Mouse (Mus musculus) midbrain, embryonic 16.5 days (tissue): ENCODE measurements around the gene Il17rb. TPM values are rescaled to one million over a fixed set of nuclear protein-coding genes. Genes with fewer than 3 reads are reported as not detected.
A peak's percentile ranks its signal among the peaks of the same experiment; 100 is the strongest.

Experiments
- ATAC-seq: fragments of 200-750 bp; cut with Nextera tagmentation; 2 replicates; pipeline ENCODE4 v1.8.0; 2017; ENCODE audit warnings: moderate TSS enrichment
- H3K27ac ChIP-seq: fragments of 300-500 bp; sonication (generic); 2 replicates; pipeline ENCODE4 v1.5.1; 2014; ENCODE audit warnings: mild to moderate bottlenecking, low read length, mixed read lengths
- H3K27me3 ChIP-seq: fragments of 300-500 bp; sonication (generic); 2 replicates; pipeline ENCODE4 v1.6.1; 2014; ENCODE audit warnings: low read depth, low read length, mixed read lengths; ENCODE audit not compliant: control insufficient read depth, insufficient read depth
- H3K36me3 ChIP-seq: fragments of 300-500 bp; sonication (generic); 2 replicates; pipeline ENCODE4 v1.6.1; 2014; ENCODE audit warnings: mild to moderate bottlenecking, low read length, moderate library complexity, mixed read lengths; ENCODE audit not compliant: control insufficient read depth, insufficient read depth
- H3K4me1 ChIP-seq: fragments of 300-500 bp; sonication (generic); 2 replicates; pipeline ENCODE4 v1.6.1; 2014; ENCODE audit warnings: mild to moderate bottlenecking, low read length, mixed read lengths; ENCODE audit not compliant: control insufficient read depth, insufficient read depth
- H3K4me2 ChIP-seq: fragments of 300-500 bp; sonication (generic); 2 replicates; pipeline ENCODE4 v1.6.1; 2014; ENCODE audit warnings: mild to moderate bottlenecking, low read length, mixed read lengths
- H3K4me3 ChIP-seq: fragments of 300-500 bp; sonication (generic); 2 replicates; pipeline ENCODE4 v1.5.1; 2014; ENCODE audit warnings: low read depth, mild to moderate bottlenecking, low read length, moderate library complexity, mixed read lengths
- H3K9ac ChIP-seq: fragments of 300-500 bp; sonication (generic); 2 replicates; pipeline ENCODE4 v1.6.1; 2014; ENCODE audit warnings: low read depth, low read length, mixed read lengths
- H3K9me3 ChIP-seq: fragments of 300-500 bp; sonication (generic); replicated peaks from 2 replicates; pipeline ENCODE4 v1.6.1; 2014; ENCODE audit warnings: mild to moderate bottlenecking, low read length, mixed read lengths; ENCODE audit not compliant: control insufficient read depth, poor library complexity, severe bottlenecking
- whole genome bisulfite sequencing: fragments of 180-500 bp; shearing (Covaris S2); extraction: QIAGEN DNeasy Blood & Tissue Kit; methylation state at CpG from one replicate; pipeline ENCODE4 v1.1.7; 2014; 5-methylcytosine and 5-hydroxymethylcytosine counted together
- polyA plus RNA-seq: library from polyadenylated mRNA; unstranded; fragments of >200 nt; fragmentation: Nextera tagmentation; extraction: Ambion mirVana; gene quantifications from 2 replicates; pipeline ENCODE4 v1.2.1, GENCODE M21; 2015

The Il17rb gene
- polyA plus RNA-seq, 1 experiment from 2014 or later: 2.4 TPM

DNA sequence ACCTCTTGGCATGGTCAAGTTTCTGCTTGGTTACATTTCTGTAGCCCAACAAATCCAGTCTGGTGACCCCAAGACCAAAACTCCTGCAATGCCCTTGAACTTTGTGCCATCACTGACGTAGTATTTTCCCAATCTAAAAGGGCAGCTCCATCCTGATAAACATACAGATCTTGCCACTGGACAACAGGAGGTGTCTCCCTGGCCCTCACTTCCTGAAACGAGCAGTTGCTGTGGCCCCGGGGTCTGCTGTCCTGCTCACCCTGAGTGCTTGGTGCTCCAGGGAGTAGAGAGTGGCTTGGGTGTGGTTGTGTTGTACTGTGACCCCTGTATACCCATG is 9.3 kb downstream of the Il17rb start:
- H3K4me3 ChIP-seq: no peak overlapping the region
- no peaks in the 10 kb centered on the region for H3K9me3 ChIP-seq
- H3K36me3 ChIP-seq: peaks cover 7% of the 10 kb centered on the region
- WGBS: 89% methylated on average over 3 of the region's 3 CpGs
- no peaks in the 10 kb centered on the region for H3K4me1 ChIP-seq
- H3K27ac ChIP-seq: no peak overlapping the region
- H3K4me2 ChIP-seq: no peak overlapping the region
- ATAC-seq: no peak
- no peaks in the 10 kb centered on the region for H3K27me3 ChIP-seq
- no peak overlapping the region for H3K9ac ChIP-seq

DNA sequence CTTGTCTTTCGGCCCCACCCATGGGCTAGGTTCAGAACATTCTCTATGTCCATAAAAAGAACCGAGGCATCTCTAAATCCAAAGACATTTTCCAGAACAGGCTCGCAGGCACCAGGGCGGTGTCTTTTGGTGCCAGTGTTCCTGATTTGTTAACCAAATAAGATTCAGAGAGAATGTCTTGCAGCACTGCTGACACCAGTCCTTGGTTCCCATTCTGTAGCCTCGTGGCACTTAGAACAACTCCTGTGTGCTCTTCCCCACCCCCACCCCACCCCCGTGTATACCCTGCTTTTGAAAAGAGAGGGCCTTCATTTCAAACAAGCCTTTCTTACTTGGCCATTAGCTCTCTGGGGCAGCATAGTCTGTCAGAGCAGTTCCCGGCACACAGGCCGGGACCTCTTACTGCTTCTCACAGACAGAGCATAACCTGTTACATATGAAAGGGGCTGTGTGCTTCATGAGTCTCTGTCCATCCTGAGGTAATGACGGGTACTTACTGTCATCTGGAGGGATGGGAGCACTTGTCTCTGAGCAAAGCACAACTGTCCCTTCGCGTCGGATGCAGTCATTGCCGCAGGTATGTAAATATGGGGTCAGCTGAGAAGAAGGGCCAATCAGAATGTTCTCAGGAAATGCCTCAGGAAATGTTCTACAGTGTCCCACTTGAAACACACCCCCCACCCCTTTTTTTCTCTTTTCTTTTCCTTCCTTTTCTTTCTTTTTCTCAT is 9.8 kb downstream of the Il17rb start:
- WGBS: 75% methylated on average over 13 of the region's 13 CpGs
- no peak overlapping the region for H3K4me2 ChIP-seq
- peaks cover 12% of the 10 kb centered on the region for H3K36me3 ChIP-seq
- no peak overlapping the region for H3K4me3 ChIP-seq
- no peaks in the 10 kb centered on the region for H3K4me1 ChIP-seq
- H3K27me3 ChIP-seq: no peaks in the 10 kb centered on the region
- H3K27ac ChIP-seq: no peak overlapping the region
- no peak overlapping the region for H3K9ac ChIP-seq
- no peaks in the 10 kb centered on the region for H3K9me3 ChIP-seq
- 0 out of 2 replicates have a peak, but pooled peaks have one; percentile 21 for ATAC-seq

DNA sequence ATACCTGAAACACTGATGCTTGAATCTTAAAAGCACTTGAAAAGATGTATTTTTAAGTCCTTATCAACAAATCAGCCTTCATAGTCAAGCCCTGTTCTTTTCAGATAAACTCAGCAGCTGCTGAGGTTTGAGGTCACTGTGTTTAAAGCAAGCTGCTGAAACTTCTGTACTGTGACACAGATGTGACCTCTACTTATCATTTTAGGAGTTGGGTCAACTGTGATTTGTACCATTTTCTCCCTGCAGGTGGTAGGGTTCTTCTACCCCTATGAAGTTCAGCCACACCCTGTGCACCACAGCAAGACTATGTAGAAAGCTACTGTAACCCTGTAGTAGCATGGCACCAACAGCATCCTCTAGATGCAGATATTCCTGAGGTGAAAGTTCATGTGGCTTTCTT is 11.4 kb downstream of the Il17rb start:
- Histone ChIP-seq H3K27ac (no peak overlapping the region), H3K9me3 (no peaks in the 10 kb centered on the region), H3K4me3 (no peak overlapping the region), H3K9ac (no peak overlapping the region), H3K36me3 (peaks cover 24% of the 10 kb centered on the region), H3K27me3 (no peaks in the 10 kb centered on the region), H3K4me2 (no peak overlapping the region), H3K4me1 (no peaks in the 10 kb centered on the region)
- no peak for ATAC-seq

DNA sequence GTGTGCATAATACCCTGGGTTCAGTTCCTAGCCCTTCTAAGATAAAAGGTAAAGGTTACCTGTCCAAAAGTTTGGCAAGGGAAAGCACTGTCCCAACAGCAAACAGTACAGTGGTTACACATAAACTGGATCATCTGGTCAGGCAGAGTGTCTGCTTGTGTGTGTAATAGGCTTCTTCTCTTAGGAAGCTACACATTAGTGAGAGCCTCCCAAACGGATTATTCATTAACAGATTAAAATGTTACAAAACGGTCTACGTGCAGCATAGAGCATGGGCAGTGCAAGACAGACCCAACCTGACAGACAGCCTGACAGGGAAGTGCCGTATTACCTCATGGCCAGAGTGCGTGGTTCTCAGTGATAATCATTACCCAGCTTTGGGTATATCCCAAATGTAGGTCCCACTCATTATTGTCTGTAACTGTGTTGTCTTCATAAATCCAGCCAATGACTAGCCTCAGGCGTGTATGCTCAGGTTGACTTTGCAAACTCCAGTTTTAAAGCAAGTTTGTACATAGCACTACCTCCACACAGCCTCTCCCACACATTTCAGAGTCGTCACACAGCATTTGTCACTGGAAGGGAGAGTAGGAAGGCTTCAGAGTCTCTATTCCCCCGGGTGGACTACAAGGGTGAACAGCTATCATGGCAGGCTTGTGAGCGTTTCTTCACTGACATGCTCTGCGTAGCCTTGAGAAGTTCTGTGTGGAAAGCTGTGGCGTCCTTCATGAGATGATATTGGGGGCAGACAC is 12.5 kb downstream of the Il17rb start:
- Histone ChIP-seq H3K27me3 (no peaks in the 10 kb centered on the region), H3K9ac (no peak overlapping the region), H3K27ac (no peak overlapping the region), H3K4me3 (no peak overlapping the region), H3K9me3 (no peaks in the 10 kb centered on the region), H3K4me1 (no peaks in the 10 kb centered on the region), H3K4me2 (no peak overlapping the region), H3K36me3 (peaks cover 35% of the 10 kb centered on the region)
- no peak for ATAC-seq
- 96% methylated on average over 11 of the region's 11 CpGs for WGBS

DNA sequence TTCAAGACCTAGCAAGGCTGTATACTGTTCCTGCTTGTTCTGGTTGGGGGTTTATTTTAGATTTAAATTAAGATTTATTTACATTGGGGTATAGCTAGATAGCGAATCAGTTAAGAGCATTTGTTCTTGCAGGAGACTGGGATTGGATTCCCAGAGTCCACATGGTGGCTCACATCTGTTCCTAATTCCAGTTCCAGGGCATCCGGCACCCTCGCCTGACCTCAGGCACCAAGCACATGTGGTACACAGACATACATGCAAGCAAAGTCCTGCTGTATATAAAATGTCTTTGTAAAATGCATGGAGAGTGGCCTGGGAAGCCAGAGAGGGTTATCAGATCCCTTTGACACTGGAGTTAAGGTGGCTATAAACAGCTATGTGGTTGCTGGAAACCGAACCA is 13.7 kb downstream of the Il17rb start:
- Histone ChIP-seq H3K36me3 (peaks cover 45% of the 10 kb centered on the region), H3K4me3 (no peak overlapping the region), H3K9ac (no peak overlapping the region), H3K4me2 (no peak overlapping the region), H3K27ac (no peak overlapping the region), H3K9me3 (no peaks in the 10 kb centered on the region), H3K27me3 (no peaks in the 10 kb centered on the region), H3K4me1 (no peaks in the 10 kb centered on the region)
- ATAC-seq: no peak
- 97% methylated on average over 4 of the region's 4 CpGs for WGBS

DNA sequence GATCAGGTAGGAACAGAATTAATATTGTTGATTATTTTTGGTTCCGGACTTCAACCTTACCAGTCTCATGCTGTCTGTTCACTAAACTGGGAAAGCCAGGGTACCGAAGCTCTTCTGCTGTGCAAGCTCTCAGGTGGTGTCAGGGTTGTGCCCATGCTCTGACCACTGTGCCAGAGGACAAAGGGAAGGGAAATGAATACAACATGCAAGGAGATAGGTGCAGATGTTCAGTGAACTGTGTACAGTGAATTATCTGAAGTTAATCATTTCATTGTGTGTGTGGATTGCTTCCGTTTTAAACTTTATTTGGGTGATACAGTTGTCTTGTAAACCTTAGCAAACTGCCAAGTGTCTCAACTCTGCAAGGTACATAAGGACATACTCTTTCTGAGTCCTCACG is 20.4 kb downstream of the Il17rb start:
- no peaks in the 10 kb centered on the region for H3K27me3 ChIP-seq
- WGBS: 95% methylated on average over 4 of the region's 4 CpGs
- H3K27ac ChIP-seq: no peak overlapping the region
- no peaks in the 10 kb centered on the region for H3K4me1 ChIP-seq
- H3K4me3 ChIP-seq: no peak overlapping the region
- H3K4me2 ChIP-seq: no peak overlapping the region
- no peak for ATAC-seq
- H3K9me3 ChIP-seq: no peaks in the 10 kb centered on the region
- H3K36me3 ChIP-seq: peaks cover 89% of the 10 kb centered on the region
- H3K9ac ChIP-seq: no peak overlapping the region

DNA sequence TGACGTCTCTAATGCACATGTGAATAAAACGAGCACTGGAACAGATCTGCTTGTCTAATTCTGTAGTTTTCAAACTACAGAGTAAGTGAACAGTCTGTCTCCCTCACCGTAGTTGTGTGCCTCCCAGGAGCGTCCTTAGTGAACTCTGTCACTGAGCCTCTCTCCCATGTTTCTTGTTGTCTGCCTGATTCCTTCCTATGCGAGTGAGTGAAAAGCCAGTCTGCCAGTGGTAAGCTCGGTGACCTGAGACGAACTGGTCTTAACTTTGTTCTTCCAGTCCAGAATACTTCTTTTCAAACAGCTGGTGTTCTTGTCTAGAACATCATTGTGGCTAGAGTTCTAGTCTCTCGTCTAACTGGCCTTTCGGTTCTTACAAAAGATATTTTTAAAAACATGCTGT is 21.0 kb downstream of the Il17rb start:
- H3K4me2 ChIP-seq: no peak overlapping the region
- no peak overlapping the region for H3K9ac ChIP-seq
- no peak overlapping the region for H3K4me3 ChIP-seq
- no peak overlapping the region for H3K27ac ChIP-seq
- H3K27me3 ChIP-seq: no peaks in the 10 kb centered on the region
- no peak for ATAC-seq
- no peaks in the 10 kb centered on the region for H3K9me3 ChIP-seq
- H3K4me1 ChIP-seq: no peaks in the 10 kb centered on the region
- 93% methylated on average over 9 of the region's 9 CpGs for WGBS
- peaks cover 88% of the 10 kb centered on the region for H3K36me3 ChIP-seq

DNA sequence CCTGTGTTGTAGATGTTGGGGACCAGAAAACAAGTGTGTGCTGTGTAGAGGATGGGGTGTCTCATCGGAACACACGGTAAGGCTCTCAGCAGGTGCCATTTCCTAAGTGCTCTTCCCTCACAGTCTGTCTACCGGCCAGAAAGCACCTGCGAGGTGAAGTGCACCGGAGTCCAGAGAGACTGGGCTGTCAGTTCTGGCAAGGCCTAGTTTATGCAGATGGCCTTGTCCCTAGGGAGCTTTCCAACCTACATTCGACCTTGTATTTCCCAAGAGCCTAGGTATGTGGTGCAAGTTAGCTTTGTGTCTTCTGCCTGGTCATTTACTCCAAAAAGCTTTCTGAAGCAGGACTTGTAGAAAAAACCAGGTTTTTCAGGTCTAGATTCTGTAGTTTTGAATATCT is 21.4 kb downstream of the Il17rb start:
- no peak overlapping the region for H3K4me2 ChIP-seq
- H3K36me3 ChIP-seq: peaks cover 91% of the 10 kb centered on the region
- no peaks in the 10 kb centered on the region for H3K4me1 ChIP-seq
- 95% methylated on average over 6 of the region's 6 CpGs for whole genome bisulfite sequencing
- H3K27ac ChIP-seq: no peak overlapping the region
- no peak overlapping the region for H3K4me3 ChIP-seq
- no peak for ATAC-seq
- H3K9me3 ChIP-seq: no peaks in the 10 kb centered on the region
- no peak overlapping the region for H3K9ac ChIP-seq
- no peaks in the 10 kb centered on the region for H3K27me3 ChIP-seq

DNA sequence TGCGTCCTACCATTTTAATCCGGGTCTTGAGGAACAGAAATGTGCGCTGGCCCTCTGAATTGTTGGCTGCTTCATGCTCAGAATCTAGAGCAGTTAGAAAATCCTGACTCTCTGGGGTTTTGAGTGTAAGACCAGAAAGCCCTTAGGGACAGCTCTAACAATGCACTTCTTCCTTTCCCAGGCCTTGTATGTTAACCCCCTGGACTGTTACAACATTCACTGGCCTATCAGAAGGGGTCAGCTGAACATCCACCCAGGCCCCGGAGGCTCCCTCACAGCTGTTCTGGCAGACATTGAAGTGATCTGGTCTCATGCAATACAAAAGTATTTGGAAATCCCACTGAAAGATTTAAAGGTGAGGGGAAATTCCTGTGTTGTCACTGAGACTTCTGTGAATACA is 22.6 kb downstream of the Il17rb start:
- Histone ChIP-seq H3K9me3 (no peaks in the 10 kb centered on the region), H3K4me3 (no peak overlapping the region), H3K27ac (no peak overlapping the region), H3K4me1 (no peaks in the 10 kb centered on the region), H3K36me3 (peaks cover 92% of the 10 kb centered on the region), H3K27me3 (no peaks in the 10 kb centered on the region), H3K4me2 (no peak overlapping the region), H3K9ac (no peak overlapping the region)
- ATAC-seq: no peak
- 94% methylated on average over 4 of the region's 4 CpGs for WGBS
